8 mouse cellular contexts compared by ENCODE assay signal in the genomic region with DNA sequence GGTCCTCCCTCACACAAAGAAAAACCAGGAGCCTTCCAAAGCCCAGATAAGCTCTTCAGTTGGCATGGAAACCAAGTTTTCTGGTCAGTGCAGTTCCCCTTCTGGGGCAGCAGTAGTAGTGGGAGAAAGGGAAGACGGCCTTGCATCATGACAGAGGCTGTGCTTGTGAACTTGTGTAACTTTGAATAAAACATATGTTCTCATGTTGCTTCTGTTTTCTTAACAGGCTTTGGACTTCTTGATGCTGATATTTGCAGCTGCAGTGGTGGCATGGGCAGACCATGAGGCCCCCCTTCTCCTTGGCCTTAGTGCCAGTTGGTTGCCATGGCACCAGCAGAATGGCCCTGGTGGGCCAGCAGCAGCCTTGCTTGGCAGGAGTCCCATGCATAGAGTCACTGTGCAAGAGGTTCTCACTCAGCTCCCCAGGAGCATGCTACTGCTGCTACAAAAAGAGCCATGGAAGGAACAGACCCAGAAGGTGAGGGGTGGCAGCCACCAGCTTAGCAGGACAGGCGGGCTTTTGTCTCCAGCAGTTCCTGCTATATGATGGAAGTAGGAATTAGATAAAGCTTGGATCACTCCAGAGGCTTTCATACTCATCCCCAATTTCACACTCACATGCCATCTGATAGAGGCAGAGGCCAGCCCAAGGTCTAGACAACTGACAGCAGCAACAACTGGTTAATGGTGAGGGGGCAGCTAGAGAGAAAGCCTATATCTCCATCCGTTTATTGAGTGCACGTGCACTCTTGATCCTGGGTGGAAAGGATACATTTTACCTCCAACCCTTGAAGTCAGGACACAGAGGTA. TPM values are rescaled to one million over a fixed set of nuclear protein-coding genes. Genes with fewer than 3 reads are reported as not detected.
DNase-seq lines count a peak whose midpoint lies in the region; ATAC-seq and TF ChIP-seq lines count a peak whose summit lies in the region.

No protein-coding gene starts in this region.

- no peak overlapping the region for H3K4me3 ChIP-seq in liver, adult 2 months (ENCODE audit: insufficient read depth, low read depth, low read length)

- no peak for TF ChIP-seq CTCF in liver, adult 2 months (IDR thresholded peaks at IDR 0.05; ENCODE audit: low read depth, low read length)

- DNase-seq in layer of hippocampus, adult 11-12 months (ENCODE audit: low spot score), result peak; percentile 48
- DNase-seq in layer of hippocampus, adult 9-10 months (ENCODE audit: low spot score), result no peak
- DNase-seq in cerebellum, postnatal 36 days, result peak; percentile 13 to 21
- DNase-seq in liver, adult 2 months (ENCODE audit: extremely low read depth, low read depth, low spot score), result peak; percentile 20
- DNase-seq in monocyte, adult 2 months (ENCODE audit: low read depth in 1 of 2, low spot score in 2 of 2), result peak; percentile 23 to 33
- no peak for DNase-seq in urinary bladder, adult 18-20 months (ENCODE audit: low spot score in 2 of 2)

- H3K27ac ChIP-seq in liver, adult 2 months (replicated peaks; ENCODE audit: insufficient read depth, low read depth, low read length), result no peak overlapping the region

- H3K36me3 ChIP-seq in liver, adult 2 months (ENCODE audit: control insufficient read depth, insufficient read depth, low read length), result peaks cover 14% of the 10 kb centered on the region

- 93% methylated on average over 4 of the region's 4 CpGs for WGBS in liver, adult 2 months

- TF ChIP-seq POLR2A in liver, adult 2 months (IDR thresholded peaks at IDR 0.05; ENCODE audit: extremely low read depth, insufficient read depth, low read length), result no peak

- no peak overlapping the region for H3K9ac ChIP-seq in liver, adult 2 months (ENCODE audit: low read depth, low read length)

- H3K79me2 ChIP-seq in liver, adult 2 months (ENCODE audit: control insufficient read depth, insufficient read depth, low read length), result no peaks in the 10 kb centered on the region

- H3K27me3 ChIP-seq in liver, adult 2 months (ENCODE audit: control insufficient read depth, insufficient read depth, low read length), result no peaks in the 10 kb centered on the region

- no peaks in the 10 kb centered on the region for H3K4me1 ChIP-seq in liver, adult 2 months (ENCODE audit: control insufficient read depth, insufficient read depth, low read length)

- ATAC-seq in granulocyte monocyte progenitor cell, adult 5-6 weeks (replicated peaks; ENCODE audit: poor library complexity, severe bottlenecking), result peak; percentile 97
- no peak for ATAC-seq in CD4-positive, CD25-positive, alpha-beta regulatory T cell, adult 4 months

RNA-seq across cellular contexts. Expression of gene Hacd4, which starts 31.6 kb away (rescaled TPM):
- 1.8 and 4.9 TPM in 2 replicates for total RNA-seq in granulocyte monocyte progenitor cell, adult 5-6 weeks (2014; fragmentation: Nextera tagmentation)
- 2.7 and 2.8 TPM in 2 replicates for total RNA-seq in granulocyte monocyte progenitor cell, adult 5-6 weeks (2017)
- total RNA-seq in liver, adult 2 months (2014; rRNA removed), result 1.8 and 1.9 TPM in 2 replicates
- polyA plus RNA-seq in liver, adult 2 months (2012; rRNA removed), result 0.27 and 0.32 TPM in 2 replicates
- under 1 TPM; 0.11 to 0.30 TPM for polyA plus RNA-seq in CD4-positive, CD25-positive, alpha-beta regulatory T cell, adult 4 months (2017; shearing (Covaris generic))

Comparison
In these comparisons a context has a peak if more than half of its experiments do, and no peak if none do; other contexts are left out.
1. DNase-seq: peak in layer of hippocampus, adult 11-12 months (single experiment), cerebellum, postnatal 36 days (2 of 2), liver, adult 2 months (single experiment) and monocyte, adult 2 months (2 of 2); none in layer of hippocampus, adult 9-10 months (single experiment) and urinary bladder, adult 18-20 months (0 of 2).